21 mouse cellular contexts compared by ENCODE assay signal in genomic region chr13:14716801-14717200, GRCm38 (mm10).
DNase-seq lines count a peak whose midpoint lies in the region; ATAC-seq lines count a peak whose summit lies in the region.
"Had no signal": no experiment of that assay in that cellular context is flagged by ENCODE, and none has a peak within 500 bp of the region (broad histone marks: within the 10 kb centered on the region; RNA-seq: fewer than 3 reads in every experiment).

No protein-coding gene starts in this region.

- no peak for ATAC-seq in intestine, embryonic 15.5 days
- ATAC-seq: intestine, postnatal 0 days had no signal

- no peaks in the 10 kb centered on the region for H3K4me1 ChIP-seq in intestine, embryonic 15.5 days (replicated peaks)
- H3K4me1 ChIP-seq: embryonic facial prominence, embryonic 13.5 days; hindbrain, embryonic 15.5 days; neural tube, embryonic 12.5 days had no signal

- 76% methylated on average over 2 of the region's 2 CpGs for WGBS in intestine, embryonic 15.5 days

- H3K9me3 ChIP-seq in intestine, embryonic 15.5 days = no peaks in the 10 kb centered on the region
- H3K9me3 ChIP-seq: embryonic facial prominence, embryonic 13.5 days; G1E; hindbrain, embryonic 15.5 days; neural tube, embryonic 12.5 days had no signal

- H3K4me2 ChIP-seq in intestine, embryonic 15.5 days (replicated peaks) = no peak overlapping the region
- H3K4me2 ChIP-seq: embryonic facial prominence, embryonic 13.5 days; hindbrain, embryonic 15.5 days; liver, embryonic 11.5 days; neural tube, embryonic 12.5 days had no signal

- peak; percentile 41 for DNase-seq in adrenal gland, postnatal 14 days
- no peak for DNase-seq in adrenal gland, adult 2 months
- peak; percentile 66 for DNase-seq in heart, adult 11 months
- DNase-seq in heart, adult 9 months (ENCODE audit: low spot score in 2 of 2) = no peak
- DNase-seq in right cerebral cortex, postnatal 10 days (ENCODE audit: low spot score in 2 of 2) = peak; percentile 27 to 32
- no peak for DNase-seq in right cerebral cortex, adult 2 months (ENCODE audit: low spot score in 2 of 2)
- DNase-seq: cerebellum, adult 9-10 months; gastrocnemius, adult 2 months; heart, postnatal 36 days; lung, adult 2 months; lung, postnatal 36 days; right cerebral cortex, adult 18-20 months; spleen, adult 18-20 months; thymus, postnatal 25 days had no signal

- no peak overlapping the region for H3K9ac ChIP-seq in intestine, embryonic 15.5 days
- H3K9ac ChIP-seq: embryonic facial prominence, embryonic 13.5 days; hindbrain, embryonic 15.5 days; neural tube, embryonic 12.5 days had no signal

- H3K36me3 ChIP-seq in intestine, embryonic 15.5 days = no peaks in the 10 kb centered on the region
- H3K36me3 ChIP-seq: embryonic facial prominence, embryonic 13.5 days; G1E; hindbrain, embryonic 15.5 days; neural tube, embryonic 12.5 days had no signal

- no peak overlapping the region for H3K4me3 ChIP-seq in intestine, embryonic 15.5 days (replicated peaks)
- H3K4me3 ChIP-seq: embryonic facial prominence, embryonic 13.5 days; gastrocnemius, adult 2 months; hindbrain, embryonic 15.5 days; neural tube, embryonic 12.5 days had no signal

- H3K27me3 ChIP-seq in intestine, embryonic 15.5 days (replicated peaks) = no peaks in the 10 kb centered on the region
- H3K27me3 ChIP-seq: embryonic facial prominence, embryonic 13.5 days; hindbrain, embryonic 15.5 days; neural tube, embryonic 12.5 days had no signal

- no peak overlapping the region for H3K27ac ChIP-seq in intestine, embryonic 15.5 days
- H3K27ac ChIP-seq: embryonic facial prominence, embryonic 13.5 days; gastrocnemius, adult 2 months; hindbrain, embryonic 15.5 days; neural tube, embryonic 12.5 days had no signal

Comparison
In these comparisons a context has a peak if more than half of its experiments do, and no peak if none do; other contexts are left out.
1. DNase-seq: peak in adrenal gland, postnatal 14 days (single experiment), heart, adult 11 months (single experiment) and right cerebral cortex, postnatal 10 days (2 of 2); none in adrenal gland, adult 2 months (single experiment), heart, adult 9 months (0 of 2) and right cerebral cortex, adult 2 months (0 of 2).